Mouse (Mus musculus): ENCODE data around the gene Rgs6.

DNA sequence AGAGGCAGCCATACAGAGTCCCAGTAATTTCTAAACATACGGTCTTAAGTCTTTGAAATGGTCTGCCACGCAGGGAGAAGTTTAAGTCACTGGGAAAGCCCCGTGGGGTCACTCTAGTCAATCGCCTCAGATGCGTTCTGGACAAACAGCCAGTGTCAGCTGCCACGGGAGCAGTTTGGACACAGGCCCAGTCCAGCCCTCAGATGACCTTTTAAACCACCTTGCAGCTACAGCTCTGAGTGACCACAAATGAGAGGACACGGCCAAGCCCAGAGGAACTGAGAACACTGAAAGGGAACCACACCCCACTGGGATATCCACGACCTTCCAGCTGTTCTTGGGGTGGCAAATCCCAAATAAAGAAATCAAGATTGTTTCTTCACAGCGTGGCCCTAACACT is 512.3 kb downstream of the Rgs6 start:
- TF ChIP-seq CTCF (IDR thresholded peaks at IDR 0.05; ENCODE audit: insufficient read depth, low read length) (no peak), POLR2A (IDR thresholded peaks at IDR 0.05; ENCODE audit: borderline replicate concordance, extremely low read depth, low read depth, low read length) (no peak)
